Mouse (Mus musculus): ENCODE measurements around the gene Sdad1. TPM values are rescaled to one million over a fixed set of nuclear protein-coding genes. Genes with fewer than 3 reads are reported as not detected.

The Sdad1 gene
- polyA plus RNA-seq, 1 experiment from 2014 or later: 40.9 TPM

DNA sequence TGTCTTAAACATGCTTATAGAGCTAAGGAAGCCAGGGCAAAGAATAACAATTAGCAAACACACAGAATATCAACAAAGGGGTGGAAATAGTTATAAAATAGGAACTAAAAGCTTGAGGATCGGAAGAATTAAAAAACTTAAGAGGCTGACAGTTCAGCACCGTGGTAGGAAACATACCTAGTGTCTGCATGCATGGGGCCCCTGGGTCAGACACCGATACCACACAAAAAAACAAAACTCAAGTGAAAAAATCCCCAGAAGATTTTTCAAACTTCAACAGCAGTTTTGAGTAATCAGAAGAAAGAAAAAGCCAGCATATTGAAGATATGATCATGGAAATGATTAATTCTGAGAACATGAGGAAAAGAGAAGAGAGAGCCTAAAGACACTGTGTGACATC is 26.5 kb upstream of the Sdad1 start:
- no peaks in the 10 kb centered on the region for H3K4me1 ChIP-seq (ENCODE audit: control insufficient read depth, insufficient read depth, low read length)

GRCm38 (mm10) chr5:92332359-92332840 is 22.1 kb upstream of the Sdad1 start:
- Histone ChIP-seq H3K27me3 (ENCODE audit: control insufficient read depth, insufficient read depth, low read length) (no peaks in the 10 kb centered on the region), H3K4me2 (no peak overlapping the region), H3K27ac (ENCODE audit: low read depth, low read length) (no peak overlapping the region), H3K9me3 (ENCODE audit: control insufficient read depth, low read length) (no peaks in the 10 kb centered on the region), H3K4me1 (ENCODE audit: control insufficient read depth, insufficient read depth, low read length) (no peaks in the 10 kb centered on the region), H3K36me3 (ENCODE audit: control insufficient read depth, insufficient read depth, low read length) (no peaks in the 10 kb centered on the region), H3K4me3 (ENCODE audit: low read depth, low read length) (no peak overlapping the region), H3K9ac (ENCODE audit: low read length) (no peak overlapping the region)
- 85% methylated on average over 9 of the region's 9 CpGs for WGBS
- no peak for ATAC-seq (ENCODE audit: low FRiP score)
- DNase-seq (ENCODE audit: low spot score, missing footprints): peak; percentile 76

More for the DNA sequence above, 26.5 kb upstream of the Sdad1 start:
- Histone ChIP-seq H3K36me3 (ENCODE audit: control insufficient read depth, insufficient read depth, low read length) (no peaks in the 10 kb centered on the region), H3K9me3 (ENCODE audit: control insufficient read depth, low read length) (no peaks in the 10 kb centered on the region), H3K27me3 (ENCODE audit: control insufficient read depth, insufficient read depth, low read length) (no peaks in the 10 kb centered on the region), H3K4me2 (no peak overlapping the region), H3K9ac (ENCODE audit: low read length) (no peak overlapping the region), H3K27ac (ENCODE audit: low read depth, low read length) (no peak overlapping the region), H3K4me3 (ENCODE audit: low read depth, low read length) (no peak overlapping the region)
- DNase-seq (ENCODE audit: low spot score, missing footprints) (no peak), ATAC-seq (ENCODE audit: low FRiP score) (no peak)
- 90% methylated on average over 3 of the region's 3 CpGs for WGBS

DNA sequence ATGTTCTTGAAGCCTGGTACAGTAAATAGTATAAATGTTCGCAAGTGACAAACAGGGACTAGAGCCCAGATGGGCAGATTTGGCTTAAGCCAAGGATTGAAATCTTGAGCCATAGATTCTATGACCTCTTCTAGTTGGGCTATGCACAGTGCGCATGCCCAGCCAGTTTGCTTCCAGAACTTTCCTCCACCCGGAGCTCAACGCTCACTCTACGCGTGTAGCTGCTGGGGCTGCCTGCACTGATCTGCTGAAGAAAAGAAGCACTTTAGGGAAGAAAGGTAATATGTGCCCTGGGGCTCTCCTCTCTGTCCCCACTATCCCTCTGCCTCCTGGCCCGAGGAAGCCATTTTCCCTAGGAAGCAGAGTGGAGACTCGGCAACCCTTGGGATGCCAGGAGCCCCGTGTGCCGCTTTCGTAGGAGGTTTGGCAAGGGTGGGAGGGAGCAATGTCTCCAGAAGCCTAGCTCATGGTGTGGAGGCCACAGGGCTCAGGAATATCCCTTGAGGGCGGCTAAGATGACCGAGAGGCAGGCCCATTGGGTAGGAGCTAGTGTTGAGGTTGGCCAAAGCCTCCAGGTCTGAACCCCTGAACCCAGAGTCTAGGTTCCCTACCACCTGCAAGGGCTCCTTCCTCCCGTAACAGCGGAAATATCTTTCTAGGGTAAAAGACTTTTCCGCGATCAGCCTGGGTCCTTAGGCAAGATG is 21.5 kb upstream of the Sdad1 start, which contains the start of gene Art3:
Gene Art3 (plus strand): TSS at position 193 of the 704 bp plus-strand sequence.
- no peak within 1 kb of the TSS for H3K4me2 ChIP-seq
- no peaks in the 10 kb centered on the region for H3K27me3 ChIP-seq (ENCODE audit: control insufficient read depth, insufficient read depth, low read length)
- ATAC-seq (ENCODE audit: low FRiP score) (no peak), DNase-seq (ENCODE audit: low spot score, missing footprints) (no peak)
- WGBS: 94% methylated on average over 17 of the region's 17 CpGs
- no peak within 1 kb of the TSS for H3K4me3 ChIP-seq (ENCODE audit: low read depth, low read length)
- H3K27ac ChIP-seq (ENCODE audit: low read depth, low read length): no peak within 1 kb of the TSS
- H3K9me3 ChIP-seq (ENCODE audit: control insufficient read depth, low read length): no peaks in the 10 kb centered on the region
- H3K9ac ChIP-seq (ENCODE audit: low read length): no peak within 1 kb of the TSS
- H3K36me3 ChIP-seq (ENCODE audit: control insufficient read depth, insufficient read depth, low read length): no peaks in the 10 kb centered on the region
- H3K4me1 ChIP-seq (ENCODE audit: control insufficient read depth, insufficient read depth, low read length): no peaks in the 10 kb centered on the region

GRCm38 (mm10) chr5:92331122-92331521 is 20.8 kb upstream of the Sdad1 start:
- 89% methylated on average over 12 of the region's 12 CpGs for WGBS
- H3K27me3 ChIP-seq (ENCODE audit: control insufficient read depth, insufficient read depth, low read length): no peaks in the 10 kb centered on the region
- ATAC-seq (ENCODE audit: low FRiP score) (no peak), DNase-seq (ENCODE audit: low spot score, missing footprints) (no peak)
- no peak overlapping the region for H3K27ac ChIP-seq (ENCODE audit: low read depth, low read length)
- H3K36me3 ChIP-seq (ENCODE audit: control insufficient read depth, insufficient read depth, low read length): no peaks in the 10 kb centered on the region
- no peaks in the 10 kb centered on the region for H3K4me1 ChIP-seq (ENCODE audit: control insufficient read depth, insufficient read depth, low read length)
- no peak overlapping the region for H3K4me2 ChIP-seq
- H3K9me3 ChIP-seq (ENCODE audit: control insufficient read depth, low read length): no peaks in the 10 kb centered on the region
- no peak overlapping the region for H3K4me3 ChIP-seq (ENCODE audit: low read depth, low read length)
- H3K9ac ChIP-seq (ENCODE audit: low read length): no peak overlapping the region

DNA sequence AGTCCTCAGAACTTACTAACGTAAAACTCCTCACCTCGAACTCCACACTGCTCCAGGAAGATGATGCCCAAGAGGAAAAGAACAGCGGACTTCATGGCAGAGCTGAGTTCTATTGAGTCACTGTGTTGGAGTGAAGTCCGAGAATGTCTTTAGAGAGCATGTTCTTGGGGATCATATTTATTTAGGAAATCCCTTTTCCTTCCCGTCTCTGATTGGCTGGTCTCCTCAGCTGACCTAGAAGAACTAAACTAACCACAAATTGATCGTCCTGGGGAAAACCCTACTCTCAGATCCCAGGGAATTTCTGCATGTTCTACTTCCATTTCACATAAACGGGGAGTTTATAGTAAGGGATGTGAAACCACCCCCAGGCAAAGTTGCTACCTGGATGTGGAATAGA is 17.6 kb upstream of the Sdad1 start, which contains the start of gene Cxcl9:
Gene Cxcl9 (minus strand): TSS at position 151 of the 400 bp plus-strand sequence.
- 87% methylated on average over 7 of the region's 7 CpGs for WGBS
- H3K4me1 ChIP-seq (ENCODE audit: control insufficient read depth, insufficient read depth, low read length): no peaks in the 10 kb centered on the region
- DNase-seq (ENCODE audit: low spot score, missing footprints): no peak
- no peaks in the 10 kb centered on the region for H3K9me3 ChIP-seq (ENCODE audit: control insufficient read depth, low read length)
- no peak for ATAC-seq (ENCODE audit: low FRiP score)
- no peak within 1 kb of the TSS for H3K9ac ChIP-seq (ENCODE audit: low read length)
- no peak within 1 kb of the TSS for H3K27ac ChIP-seq (ENCODE audit: low read depth, low read length)
- H3K27me3 ChIP-seq (ENCODE audit: control insufficient read depth, insufficient read depth, low read length): no peaks in the 10 kb centered on the region
- no peaks in the 10 kb centered on the region for H3K36me3 ChIP-seq (ENCODE audit: control insufficient read depth, insufficient read depth, low read length)
- no peak within 1 kb of the TSS for H3K4me2 ChIP-seq
- H3K4me3 ChIP-seq (ENCODE audit: low read depth, low read length): no peak within 1 kb of the TSS

- H3K27ac ChIP-seq (ENCODE audit: low read depth, low read length): no peak overlapping the region
- H3K9ac ChIP-seq (ENCODE audit: low read length): no peak overlapping the region
- no peaks in the 10 kb centered on the region for H3K4me1 ChIP-seq (ENCODE audit: control insufficient read depth, insufficient read depth, low read length)
- H3K9me3 ChIP-seq (ENCODE audit: control insufficient read depth, low read length): no peaks in the 10 kb centered on the region
- no peak for DNase-seq (ENCODE audit: low spot score, missing footprints)
- no peak overlapping the region for H3K4me2 ChIP-seq
- no peaks in the 10 kb centered on the region for H3K36me3 ChIP-seq (ENCODE audit: control insufficient read depth, insufficient read depth, low read length)
- ATAC-seq (ENCODE audit: low FRiP score): no peak
- 84% methylated on average over 6 of the region's 6 CpGs for WGBS
- H3K27me3 ChIP-seq (ENCODE audit: control insufficient read depth, insufficient read depth, low read length): no peaks in the 10 kb centered on the region
- no peak overlapping the region for H3K4me3 ChIP-seq (ENCODE audit: low read depth, low read length)
Measured at GRCm38 (mm10) chr5:92327367-92327766, 17.1 kb upstream of the Sdad1 start.

- H3K36me3 ChIP-seq (ENCODE audit: control insufficient read depth, insufficient read depth, low read length): no peaks in the 10 kb centered on the region
- H3K27ac ChIP-seq (ENCODE audit: low read depth, low read length): no peak overlapping the region
- H3K4me1 ChIP-seq (ENCODE audit: control insufficient read depth, insufficient read depth, low read length): no peaks in the 10 kb centered on the region
- H3K9ac ChIP-seq (ENCODE audit: low read length): no peak overlapping the region
- WGBS: 91% methylated on average over 5 of the region's 5 CpGs
- H3K27me3 ChIP-seq (ENCODE audit: control insufficient read depth, insufficient read depth, low read length): no peaks in the 10 kb centered on the region
- H3K4me3 ChIP-seq (ENCODE audit: low read depth, low read length): no peak overlapping the region
- ATAC-seq (ENCODE audit: low FRiP score) (no peak), DNase-seq (ENCODE audit: low spot score, missing footprints) (no peak)
- no peaks in the 10 kb centered on the region for H3K9me3 ChIP-seq (ENCODE audit: control insufficient read depth, low read length)
- no peak overlapping the region for H3K4me2 ChIP-seq
Measured at GRCm38 (mm10) chr5:92323264-92323663, 13.0 kb upstream of the Sdad1 start.

DNA sequence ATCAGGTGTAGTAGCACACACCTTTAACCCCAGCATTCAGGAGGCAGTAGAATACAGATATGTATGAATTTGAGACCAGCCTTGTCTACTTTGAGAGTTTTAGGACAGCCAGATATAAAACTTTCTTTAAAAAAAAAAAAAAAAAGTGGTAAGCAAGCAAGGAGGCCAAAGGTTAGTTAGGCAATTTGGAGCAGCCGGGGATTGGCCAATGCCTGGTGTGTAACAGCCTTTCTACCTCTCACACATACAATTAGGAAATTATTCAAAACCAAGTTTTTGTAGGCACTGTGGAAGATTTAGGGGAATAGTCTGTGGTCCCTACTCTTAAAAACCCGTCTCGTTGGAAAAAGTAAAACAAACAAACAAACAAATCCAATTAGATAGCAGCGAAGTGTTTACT is 12.3 kb upstream of the Sdad1 start:
- no peak overlapping the region for H3K4me3 ChIP-seq (ENCODE audit: low read depth, low read length)
- H3K4me2 ChIP-seq: no peak overlapping the region
- H3K9ac ChIP-seq (ENCODE audit: low read length): no peak overlapping the region
- DNase-seq (ENCODE audit: low spot score, missing footprints) (no peak), ATAC-seq (ENCODE audit: low FRiP score) (no peak)
- 84% methylated on average over 4 of the region's 4 CpGs for WGBS
- no peak overlapping the region for H3K27ac ChIP-seq (ENCODE audit: low read depth, low read length)
- H3K4me1 ChIP-seq (ENCODE audit: control insufficient read depth, insufficient read depth, low read length): no peaks in the 10 kb centered on the region
- no peaks in the 10 kb centered on the region for H3K9me3 ChIP-seq (ENCODE audit: control insufficient read depth, low read length)
- H3K36me3 ChIP-seq (ENCODE audit: control insufficient read depth, insufficient read depth, low read length): no peaks in the 10 kb centered on the region
- no peaks in the 10 kb centered on the region for H3K27me3 ChIP-seq (ENCODE audit: control insufficient read depth, insufficient read depth, low read length)

GRCm38 (mm10) chr5:92321631-92322400 is 11.5 kb upstream of the Sdad1 start:
- no peak for ATAC-seq (ENCODE audit: low FRiP score)
- WGBS: 81% methylated on average over 8 of the region's 8 CpGs
- H3K36me3 ChIP-seq (ENCODE audit: control insufficient read depth, insufficient read depth, low read length): no peaks in the 10 kb centered on the region

More at GRCm38 (mm10) chr5:92321631-92322400, 11.5 kb upstream of the Sdad1 start:
- H3K4me2 ChIP-seq: no peak overlapping the region
- H3K9ac ChIP-seq (ENCODE audit: low read length): no peak overlapping the region
- H3K4me1 ChIP-seq (ENCODE audit: control insufficient read depth, insufficient read depth, low read length): no peaks in the 10 kb centered on the region
- H3K27me3 ChIP-seq (ENCODE audit: control insufficient read depth, insufficient read depth, low read length): no peaks in the 10 kb centered on the region
- H3K9me3 ChIP-seq (ENCODE audit: control insufficient read depth, low read length): no peaks in the 10 kb centered on the region
- H3K4me3 ChIP-seq (ENCODE audit: low read depth, low read length): no peak overlapping the region
- H3K27ac ChIP-seq (ENCODE audit: low read depth, low read length): no peak overlapping the region
- no peak for DNase-seq (ENCODE audit: low spot score, missing footprints)

Data from midbrain, embryonic 11.5 days (tissue).